Mouse (Mus musculus) layer of hippocampus, adult 2 months (tissue): ENCODE data around the gene Cask. TPM values are rescaled to one million over a fixed set of nuclear protein-coding genes. Genes with fewer than 3 reads are reported as not detected.
A peak's percentile ranks its signal among the peaks of the same experiment; 100 is the strongest.

Experiments
- DNase-seq, 2 experiments: peaks; one replicate each; pipeline ENCODE4 v3.0.0; 2022; ENCODE audit warnings: low spot score in 2 of 2
- H3K27ac ChIP-seq: fragments of 200-600 bp; 2 replicates; pipeline ENCODE4 v1.8.1; 2022
- H3K4me3 ChIP-seq: fragments of 200-600 bp; 2 replicates; pipeline ENCODE4 v1.8.1; 2022; ENCODE audit warnings: mild to moderate bottlenecking
- CTCF ChIP-seq: fragments of 200-600 bp; conservative IDR thresholded peaks from 2 replicates; pipeline ENCODE4 v1.8.1; 2022; ENCODE audit warnings: antibody characterized with exemption, mild to moderate bottlenecking, moderate library complexity
- microRNA-seq, 2 experiments: library from miRNA; unstranded; fragments of <30 nt; microRNA quantifications; one replicate each; pipeline ENCODE4 v1.2.0; 2021
- total RNA-seq, 2 experiments: library from RNA; stranded (reverse); gene quantifications; 2 replicates each; pipeline ENCODE4 v1.2.3; 2021

The Cask gene
- total RNA-seq, 2 experiments from 2014 or later, result 78.2 to 80.6 TPM

GRCm38 (mm10) chrX:13489001-13489400 is 362.2 kb downstream of the Cask start:
- TF ChIP-seq CTCF, result no peak
- Histone ChIP-seq H3K27ac (no peak overlapping the region), H3K4me3 (no peak overlapping the region)
- no peak for DNase-seq

GRCm38 (mm10) chrX:13484447-13484846 is 366.7 kb downstream of the Cask start:
- Histone ChIP-seq H3K27ac (no peak overlapping the region), H3K4me3 (no peak overlapping the region)
- no peak for DNase-seq
- TF ChIP-seq CTCF, result no peak

- Histone ChIP-seq H3K27ac (no peak overlapping the region), H3K4me3 (no peak overlapping the region)
- no peak for DNase-seq
- TF ChIP-seq CTCF, result no peak
Measured at GRCm38 (mm10) chrX:13482576-13482975, 368.6 kb downstream of the Cask start.

GRCm38 (mm10) chrX:13479570-13479969 is 371.6 kb downstream of the Cask start:
- no peak overlapping the region for H3K27ac ChIP-seq
- DNase-seq, result no peak
- H3K4me3 ChIP-seq, result no peak overlapping the region
- TF ChIP-seq CTCF, result no peak

GRCm38 (mm10) chrX:13478298-13478697 is 372.9 kb downstream of the Cask start:
- no peak overlapping the region for H3K27ac ChIP-seq
- no peak for TF ChIP-seq CTCF
- H3K4me3 ChIP-seq, result no peak overlapping the region
- no peak for DNase-seq

- no peak for TF ChIP-seq CTCF
- no peak overlapping the region for H3K4me3 ChIP-seq
- DNase-seq, result no peak
Measured at GRCm38 (mm10) chrX:13477596-13477995, 373.6 kb downstream of the Cask start.

GRCm38 (mm10) chrX:13475382-13475781 is 375.8 kb downstream of the Cask start:
- TF ChIP-seq CTCF, result no peak
- Histone ChIP-seq H3K4me3 (no peak overlapping the region), H3K27ac (no peak overlapping the region)
- no peak for DNase-seq

More at GRCm38 (mm10) chrX:13477596-13477995, 373.6 kb downstream of the Cask start:
- no peak overlapping the region for H3K27ac ChIP-seq

- no peak for TF ChIP-seq CTCF
- DNase-seq, result no peak
- Histone ChIP-seq H3K27ac (peak overlapping the region; percentile 36; the same call in 1 of the 2 replicates), H3K4me3 (no peak overlapping the region)
Measured at GRCm38 (mm10) chrX:13472751-13473225, 378.4 kb downstream of the Cask start.

GRCm38 (mm10) chrX:13471925-13472324 is 379.2 kb downstream of the Cask start:
- Histone ChIP-seq H3K27ac (no peak overlapping the region), H3K4me3 (no peak overlapping the region)
- no peak for DNase-seq
- TF ChIP-seq CTCF, result peak; percentile 21; the same call in 1 of the 2 replicates

GRCm38 (mm10) chrX:13469160-13470116 is 381.7 kb downstream of the Cask start:
- Histone ChIP-seq H3K4me3 (peak overlapping the region; percentile 26; the same call in 1 of the 2 replicates), H3K27ac (peak overlapping the region; percentile 88)
- TF ChIP-seq CTCF, result no peak
- DNase-seq, result peak; percentile 42 to 79

- no peak overlapping the region for H3K4me3 ChIP-seq
- DNase-seq, result no peak
- TF ChIP-seq CTCF, result no peak
- peak overlapping the region; percentile 88 for H3K27ac ChIP-seq
Measured at GRCm38 (mm10) chrX:13467121-13467571, 384.0 kb downstream of the Cask start.

Small RNA genes within 50 kb of the gene (microRNA-seq; reads per million reads assigned to microRNA genes)
- gene Gm25246, result 0 reads per million in 2 experiments

Other genes starting within 250 kb of the Cask start
- 10 to 100 TPM in 1 of 2 experiments, 1 to 10 TPM in 1; 8.7 to 11.7 TPM for gene Gpr34, start 219.3 kb downstream of the Cask start, total RNA-seq
- under 1 TPM in 1 of 2 experiments, not detected in 1; 0.15 TPM for gene Gpr82, start 190.0 kb downstream of the Cask start, total RNA-seq